Mouse (Mus musculus) olfactory bulb, adult 2 months (tissue): ENCODE measurements around the gene Zcrb1. TPM values are rescaled to one million over a fixed set of nuclear protein-coding genes. Genes with fewer than 3 reads are reported as not detected.
"Not testable (repeated sequence)": the region's sequence is repeated elsewhere in the genome, so short reads cannot be mapped to it uniquely, and the experiment has no call there.

Experiments used
- H3K27ac ChIP-seq: fragments of 200-500 bp; 2 replicates; pipeline ENCODE4 v1.5.1; 2012; ENCODE audit warnings: low read depth, low read length; ENCODE audit not compliant: insufficient read depth
- H3K4me1 ChIP-seq: fragments of 200-500 bp; 2 replicates; pipeline ENCODE4 v1.6.1; 2012; ENCODE audit warnings: low read length; ENCODE audit not compliant: control insufficient read depth, insufficient read depth
- H3K4me3 ChIP-seq: fragments of 200-500 bp; 2 replicates; pipeline ENCODE4 v1.5.1; 2012; ENCODE audit warnings: mild to moderate bottlenecking, low read depth, low read length, moderate library complexity; ENCODE audit not compliant: insufficient read depth
- CTCF ChIP-seq: fragments of 200-500 bp; IDR thresholded peaks from 2 replicates; pipeline ENCODE4 v1.5.1; 2012; ENCODE audit warnings: low read depth, mild to moderate bottlenecking, low read length, moderate library complexity; ENCODE audit not compliant: insufficient read depth
- POLR2A ChIP-seq: fragments of 200-500 bp; IDR thresholded peaks from 2 replicates; pipeline ENCODE4 v1.6.1; 2012; ENCODE audit warnings: mild to moderate bottlenecking, low read depth, low read length, moderate library complexity; ENCODE audit not compliant: insufficient read depth
- WGBS: fragments of 180-500 bp; shearing (Covaris S2); methylation state at CpG from one replicate; pipeline ENCODE4 v1.1.7; 2018; 5-methylcytosine and 5-hydroxymethylcytosine counted together
- polyA plus RNA-seq: library from polyadenylated mRNA; stranded (reverse); fragments of >200 nt; gene quantifications from 2 replicates; pipeline ENCODE4 v1.2.4, GENCODE M21; 2012; ENCODE audit warnings: low replicate concordance; ENCODE audit not compliant: missing spikeins, insufficient read depth, insufficient read length

Gene Zcrb1
- polyA plus RNA-seq, 1 experiment: not detected

- Histone ChIP-seq H3K4me3 (no peak overlapping the region), H3K27ac (no peak overlapping the region), H3K4me1 (no peaks in the 10 kb centered on the region)
- 76% methylated on average over 3 of the region's 3 CpGs for WGBS
- TF ChIP-seq CTCF: no peak
- TF ChIP-seq POLR2A: no peak
Measured at GRCm38 (mm10) chr15:93379177-93379576, 19.0 kb downstream of the Zcrb1 start.

GRCm38 (mm10) chr15:93375696-93376095 is 22.4 kb downstream of the Zcrb1 start:
- Histone ChIP-seq H3K4me1 (no peaks in the 10 kb centered on the region), H3K4me3 (no peak overlapping the region), H3K27ac (no peak overlapping the region)
- no peak for TF ChIP-seq POLR2A
- TF ChIP-seq CTCF: no peak
- 84% methylated on average over 5 of the region's 5 CpGs for WGBS

GRCm38 (mm10) chr15:93372525-93373119 is 25.5 kb downstream of the Zcrb1 start:
- H3K27ac ChIP-seq, H3K4me1 ChIP-seq, H3K4me3 ChIP-seq: not testable (repeated sequence)

DNA sequence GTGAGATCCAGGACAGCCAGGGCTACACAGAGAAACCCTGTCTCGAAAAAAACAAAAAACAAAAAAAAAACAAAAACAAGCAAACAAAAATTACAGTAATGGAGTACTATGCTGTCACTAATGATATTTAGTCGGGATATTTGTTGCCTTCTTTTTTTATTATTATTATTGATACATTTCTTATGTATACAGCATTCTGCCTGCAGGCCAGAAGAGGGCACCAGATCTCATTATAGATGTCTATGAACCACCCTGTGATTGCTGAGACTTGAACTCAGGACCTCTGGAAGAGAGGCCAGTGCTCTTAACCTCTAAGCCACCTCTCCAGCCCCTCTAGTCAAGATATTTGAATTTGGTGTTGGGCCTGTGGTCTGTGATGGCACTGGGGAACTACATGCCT is 26.3 kb downstream of the Zcrb1 start:
- H3K4me3 ChIP-seq: no peak overlapping the region
- TF ChIP-seq CTCF (no peak), POLR2A (no peak)
- whole genome bisulfite sequencing: 90% methylated on average over 2 of the region's 2 CpGs
- H3K4me1 ChIP-seq: no peaks in the 10 kb centered on the region
- H3K27ac ChIP-seq: no peak overlapping the region

DNA sequence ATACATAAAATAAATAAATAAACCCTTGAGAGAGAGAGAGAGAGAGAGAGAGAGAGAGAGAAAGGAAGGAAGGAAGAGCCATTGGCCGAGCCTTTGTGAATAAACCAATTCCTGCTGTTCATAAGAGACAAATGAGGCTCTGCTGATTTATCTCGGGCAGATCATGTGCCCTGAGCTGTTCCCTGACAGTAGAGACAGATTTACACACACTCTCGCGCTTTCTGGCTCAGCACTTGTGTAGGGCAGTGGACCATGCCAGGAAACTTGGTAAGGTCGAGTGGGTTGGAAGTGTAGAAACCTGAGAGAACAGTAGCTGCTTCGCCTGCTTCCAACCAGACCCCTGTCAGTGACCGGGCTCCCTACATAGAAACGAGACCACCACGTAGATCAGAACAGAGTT is 29.6 kb downstream of the Zcrb1 start:
- no peak overlapping the region for H3K4me3 ChIP-seq
- H3K4me1 ChIP-seq: no peaks in the 10 kb centered on the region
- H3K27ac ChIP-seq: no peak overlapping the region
- WGBS: 73% methylated on average over 9 of the region's 9 CpGs
- TF ChIP-seq POLR2A (no peak), CTCF (no peak)

DNA sequence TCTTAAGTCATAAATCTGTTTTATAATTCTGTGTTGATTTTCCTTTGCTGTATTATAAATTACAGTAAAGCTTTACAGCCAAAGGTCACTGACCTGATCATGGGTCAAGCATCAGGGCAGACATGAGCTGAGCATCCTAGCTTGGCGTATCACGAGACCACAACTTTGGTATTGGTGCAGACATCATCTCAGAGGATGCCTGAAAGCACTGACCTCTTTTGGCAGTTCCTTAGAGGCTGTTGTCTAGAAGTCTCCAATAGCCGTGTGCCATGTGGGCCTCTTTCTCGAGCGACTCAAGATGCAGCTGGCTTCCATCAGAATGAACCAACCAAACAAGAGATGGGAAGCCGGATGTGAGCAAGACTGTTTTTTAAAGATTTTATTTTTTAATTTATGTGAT is 32.6 kb downstream of the Zcrb1 start:
- TF ChIP-seq POLR2A (no peak), CTCF (no peak)
- 96% methylated on average over 6 of the region's 6 CpGs for WGBS
- H3K27ac ChIP-seq: no peak overlapping the region
- no peaks in the 10 kb centered on the region for H3K4me1 ChIP-seq
- no peak overlapping the region for H3K4me3 ChIP-seq

DNA sequence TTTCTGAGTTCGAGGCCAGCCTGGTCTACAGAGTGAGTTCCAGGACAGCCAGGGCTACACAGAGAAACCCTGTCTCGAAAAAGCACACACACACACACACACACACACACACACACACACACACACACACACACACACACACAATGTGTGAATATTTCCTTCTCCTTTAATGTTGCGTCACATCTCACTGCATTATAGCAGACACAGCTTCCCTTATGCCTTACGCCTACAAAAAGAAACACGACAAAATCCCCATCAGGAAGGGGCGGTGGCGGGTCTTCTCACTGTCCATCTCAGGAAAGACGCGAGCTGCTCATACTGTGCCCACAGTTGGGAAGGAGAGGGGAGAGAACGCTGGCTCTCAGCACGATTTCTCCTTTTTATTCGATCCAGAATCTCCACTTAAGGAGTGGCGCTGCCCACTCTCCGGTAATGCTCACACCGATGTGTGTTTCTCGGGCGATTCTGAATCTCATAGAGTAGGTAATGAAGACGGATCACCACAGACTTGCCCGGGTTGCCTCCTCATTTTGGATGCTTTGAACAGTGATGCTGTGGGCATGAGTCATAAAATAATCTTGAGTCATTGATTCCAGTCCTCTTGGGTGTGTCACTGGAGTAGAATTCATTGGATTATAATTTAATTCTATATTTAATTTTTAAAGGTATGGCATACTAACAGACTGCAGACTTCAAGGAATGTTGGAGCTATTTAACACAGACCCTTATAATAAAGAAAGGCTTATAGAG is 39.6 kb downstream of the Zcrb1 start:
- WGBS: 87% methylated on average over 19 of the region's 19 CpGs
- Histone ChIP-seq H3K27ac (no peak overlapping the region), H3K4me3 (no peak overlapping the region), H3K4me1 (no peaks in the 10 kb centered on the region)
- TF ChIP-seq CTCF: no peak
- no peak for TF ChIP-seq POLR2A

DNA sequence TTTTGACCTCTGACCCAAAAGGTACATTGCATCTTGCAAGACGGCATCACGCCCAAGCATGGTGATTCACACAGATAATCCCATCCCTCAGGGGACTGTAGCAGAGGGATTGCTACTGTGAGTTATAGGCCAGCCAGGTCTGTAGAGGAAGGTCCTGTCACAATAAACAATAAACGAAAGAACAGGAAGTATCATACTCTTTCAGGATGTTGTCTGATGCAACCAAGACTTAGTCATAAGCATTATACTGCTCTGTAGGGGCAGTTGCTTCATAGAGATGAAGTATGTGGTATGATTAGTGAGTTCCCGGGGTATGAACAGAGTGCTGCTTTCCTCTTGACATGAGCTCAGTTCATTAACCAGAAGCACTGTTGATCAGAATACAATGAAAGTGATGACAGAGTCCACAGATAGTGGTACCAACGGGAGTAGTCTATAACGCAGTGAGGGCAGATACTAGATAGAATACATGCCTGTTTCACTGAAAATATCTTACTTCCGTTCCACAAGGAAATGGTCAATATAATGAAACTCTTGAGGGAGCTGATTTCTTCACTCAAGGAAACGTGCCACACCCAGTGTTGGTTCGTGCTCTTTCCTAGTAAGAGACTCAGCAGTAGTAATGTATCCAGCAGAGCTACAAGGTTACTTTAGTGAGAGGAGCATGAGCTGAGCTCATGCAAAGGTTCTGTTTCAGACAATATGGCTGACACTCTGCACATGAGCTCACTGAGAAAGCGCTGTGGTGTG is 57.3 kb downstream of the Zcrb1 start:
- 90% methylated on average over 10 of the region's 10 CpGs for WGBS
- no peak for TF ChIP-seq POLR2A
- TF ChIP-seq CTCF: no peak
- Histone ChIP-seq H3K4me3 (no peak overlapping the region), H3K27ac (no peak overlapping the region), H3K4me1 (peaks cover 5% of the 10 kb centered on the region)
